Mouse (Mus musculus): ENCODE data around the gene Slain2. TPM values are rescaled to one million over a fixed set of nuclear protein-coding genes. Genes with fewer than 3 reads are reported as not detected.

Slain2 gene
- total and polyA plus RNA-seq, 3 experiments, result 11.0 to 34.6 (median 27.5) TPM

DNA sequence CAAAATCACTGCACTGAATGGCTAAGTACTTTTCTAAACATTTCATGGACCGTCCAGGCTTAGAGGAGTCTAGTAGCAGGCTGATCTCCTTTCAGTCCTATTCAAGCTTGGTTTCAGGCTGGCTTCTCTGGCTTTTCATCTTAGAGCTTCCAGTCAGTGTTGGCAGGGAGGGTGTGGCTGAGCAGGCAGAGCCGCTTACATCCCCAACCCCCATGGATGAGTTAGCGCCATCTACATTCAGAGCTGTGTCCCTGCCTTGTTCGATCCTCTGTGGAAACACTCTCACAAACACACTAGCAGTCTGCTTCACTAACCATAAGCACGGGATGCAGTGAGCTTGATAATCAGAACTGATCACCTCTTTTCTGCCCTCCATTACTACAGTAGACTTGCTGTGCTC is 58.8 kb downstream of the Slain2 start:
- Histone ChIP-seq H3K79me2 (replicated peaks; ENCODE audit: control insufficient read depth, extremely low read depth, insufficient read depth, poor library complexity, severe bottlenecking) (no peaks in the 10 kb centered on the region), H3K4me1 (ENCODE audit: control insufficient read depth in 1 of 2, insufficient read depth in 2 of 2) (no peaks in the 10 kb centered on the region), H3K27ac (ENCODE audit: insufficient read depth, low read depth) (no peak overlapping the region), H3K27me3 (replicated peaks) (no peaks in the 10 kb centered on the region), H3K9me3 (replicated peaks; ENCODE audit: low read length) (no peaks in the 10 kb centered on the region), H3K36me3 (replicated peaks in 1 of 2; ENCODE audit: control insufficient read depth in 1 of 2, insufficient read depth in 1 of 2, low read length in 1 of 2) (peaks cover 3 to 66% of the 10 kb centered on the region in 2 experiments), H3K4me3 (replicated peaks in 1 of 3; ENCODE audit: low read depth in 2 of 3, low read length in 2 of 3, poor library complexity in 1 of 3) (no peak overlapping the region), H3K4me2 (ENCODE audit: insufficient read depth, low read depth, poor library complexity, severe bottlenecking) (no peak overlapping the region), H3K9ac (ENCODE audit: insufficient read depth, low read depth) (no peak overlapping the region)
- no peak for TF ChIP-seq ZC3H11A (IDR thresholded peaks at IDR 0.05; ENCODE audit: low read depth, low read length)
- no peak for TF ChIP-seq IRF4 (IDR thresholded peaks at IDR 0.05; ENCODE audit: low read depth, low read length)
- TF ChIP-seq JUN (IDR thresholded peaks at IDR 0.05; ENCODE audit: insufficient read depth, low read depth, low read length), result no peak
- TF ChIP-seq CTCF (conservative IDR thresholded peaks at IDR 0.05 in 1 of 2, IDR thresholded peaks at IDR 0.05 in 1 of 2; ENCODE audit: low read depth in 2 of 2, low read length in 2 of 2), result 0 out of 4 replicates have a peak, but pooled peaks of 1 of the 2 experiments have one; percentile 9
- no peak for TF ChIP-seq MAZ (IDR thresholded peaks at IDR 0.05; ENCODE audit: low read depth, low read length)
- TF ChIP-seq EP300 (IDR thresholded peaks at IDR 0.05; ENCODE audit: low read length), result no peak
- TF ChIP-seq POLR2AphosphoS2 (IDR thresholded peaks at IDR 0.05; ENCODE audit: low read depth, low read length), result no peak
- TF ChIP-seq MYC (IDR thresholded peaks at IDR 0.05; ENCODE audit: low read depth, low read length), result no peak
- dilution Hi-C loops (cut with MboI; ENCODE audit: extremely low pct_ligation_motif_present, extremely low pct_unique_long_range_greater_than_20kb, low sequenced_read_pairs), result no loop called here
- no peak for DNase-seq (ENCODE audit: extremely low read depth)
- in situ Hi-C loops (cut with MboI; ENCODE audit: low pct_ligation_motif_present, low pct_unique_long_range_greater_than_20kb, low sequenced_read_pairs), result no loop called here

DNA sequence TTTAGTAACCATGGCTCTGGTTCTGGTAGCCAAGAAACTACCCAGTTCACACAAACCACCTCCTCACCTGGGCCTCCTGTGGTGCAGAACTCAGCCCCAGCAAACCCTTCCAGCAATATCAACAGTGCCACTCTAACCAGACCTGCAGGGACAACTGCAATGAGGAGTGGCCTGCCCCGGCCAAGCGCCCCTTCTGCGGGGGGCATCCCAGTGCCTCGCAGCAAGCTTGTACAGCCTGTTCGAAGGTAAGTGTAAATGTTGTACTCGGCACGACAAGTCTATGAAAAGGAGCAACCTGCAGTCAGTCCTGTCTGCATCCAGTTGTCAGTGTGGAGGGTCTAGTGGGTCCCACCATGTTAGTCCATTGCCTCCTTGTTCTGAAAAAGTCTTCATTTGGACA is 60.5 kb downstream of the Slain2 start, which contains the start of gene Gm10135:
Gm10135 (minus strand) TSS at position 101 of the 400 bp plus-strand sequence.
- Histone ChIP-seq H3K27ac (ENCODE audit: insufficient read depth, low read depth) (no peak within 1 kb of the TSS), H3K79me2 (replicated peaks; ENCODE audit: control insufficient read depth, extremely low read depth, insufficient read depth, poor library complexity, severe bottlenecking) (no peaks in the 10 kb centered on the region), H3K9me3 (replicated peaks; ENCODE audit: low read length) (no peaks in the 10 kb centered on the region), H3K27me3 (replicated peaks) (no peaks in the 10 kb centered on the region), H3K4me2 (ENCODE audit: insufficient read depth, low read depth, poor library complexity, severe bottlenecking) (no peak within 1 kb of the TSS), H3K9ac (ENCODE audit: insufficient read depth, low read depth) (no peak within 1 kb of the TSS), H3K4me1 (ENCODE audit: control insufficient read depth in 1 of 2, insufficient read depth in 2 of 2) (no peaks in the 10 kb centered on the region), H3K36me3 (replicated peaks in 1 of 2; ENCODE audit: control insufficient read depth in 1 of 2, insufficient read depth in 1 of 2, low read length in 1 of 2) (peaks cover 0 to 60% of the 10 kb centered on the region in 2 experiments), H3K4me3 (replicated peaks in 1 of 3; ENCODE audit: low read depth in 2 of 3, low read length in 2 of 3, poor library complexity in 1 of 3) (no peak within 1 kb of the TSS)
- no peak for TF ChIP-seq CHD2 (IDR thresholded peaks at IDR 0.05; ENCODE audit: low read length)
- no peak for TF ChIP-seq MAZ (IDR thresholded peaks at IDR 0.05; ENCODE audit: low read depth, low read length)
- no peak for TF ChIP-seq ZMIZ1 (IDR thresholded peaks at IDR 0.05; ENCODE audit: low read depth, low read length)
- no peak for TF ChIP-seq NRF1 (IDR thresholded peaks at IDR 0.05; ENCODE audit: low read depth, low read length)
- TF ChIP-seq TCF12 (IDR thresholded peaks at IDR 0.05; ENCODE audit: low read depth, low read length), result no peak
- TF ChIP-seq KAT2A (IDR thresholded peaks at IDR 0.05; ENCODE audit: insufficient replicate concordance, low read length), result no peak
- no peak for TF ChIP-seq UBTF (IDR thresholded peaks at IDR 0.05; ENCODE audit: low read depth, low read length)
- no peak for TF ChIP-seq USF2 (conservative IDR thresholded peaks at IDR 0.05; ENCODE audit: low read depth, low read length)
- no peak for TF ChIP-seq ZNF384 (IDR thresholded peaks at IDR 0.05; ENCODE audit: low read depth, low read length)
- no peak for TF ChIP-seq HCFC1 (IDR thresholded peaks at IDR 0.05; ENCODE audit: low read depth, low read length)
- no peak for TF ChIP-seq RCOR1 (conservative IDR thresholded peaks at IDR 0.05; ENCODE audit: low read depth, low read length)
- no peak for TF ChIP-seq MXI1 (IDR thresholded peaks at IDR 0.05; ENCODE audit: low read depth, low read length)
- in situ Hi-C loops (cut with MboI; ENCODE audit: low pct_ligation_motif_present, low pct_unique_long_range_greater_than_20kb, low sequenced_read_pairs), result no loop called here
- dilution Hi-C loops (cut with MboI; ENCODE audit: extremely low pct_ligation_motif_present, extremely low pct_unique_long_range_greater_than_20kb, low sequenced_read_pairs), result no loop called here
- no peak for DNase-seq (ENCODE audit: extremely low read depth)
